Mouse (Mus musculus): ENCODE results near the gene Mrgprb3.

The Mrgprb3 gene

DNA sequence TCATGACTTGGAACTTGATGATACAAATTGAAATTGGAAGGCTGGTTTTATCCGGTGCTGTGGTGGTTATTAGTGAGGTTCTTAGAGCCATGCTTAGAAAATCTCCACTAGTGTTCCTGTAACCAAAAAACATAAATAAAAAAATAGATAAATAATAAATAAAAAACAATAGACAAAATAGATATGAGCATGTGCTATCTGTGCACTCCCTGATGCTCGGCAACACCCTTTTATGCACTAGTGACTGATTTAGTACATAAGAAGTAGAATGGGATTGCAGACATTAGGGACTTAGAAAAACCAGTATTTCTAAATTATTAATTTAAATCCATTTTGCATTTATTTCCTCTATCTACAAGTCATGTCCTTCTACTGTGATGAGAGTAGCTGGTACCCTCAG lies at the start of gene Mrgprb3:
Gene Mrgprb3 (minus strand): TSS at position 101 of the 400 bp plus-strand sequence.
- DNase-seq (ENCODE audit: low spot score): no peak

All from layer of hippocampus, adult 11-12 months (tissue).